Mouse (Mus musculus) forebrain, embryonic 15.5 days (tissue): ENCODE data around the gene Ercc5. TPM values are rescaled to one million over a fixed set of nuclear protein-coding genes. Genes with fewer than 3 reads are reported as not detected.

Experiments used
- ATAC-seq: fragments of 200-750 bp; cut with Nextera tagmentation; replicated peaks from 2 replicates; pipeline ENCODE4 v1.8.0; 2017; ENCODE audit warnings: mild to moderate bottlenecking, moderate TSS enrichment, moderate library complexity
- H3K27ac ChIP-seq: fragments of 300-500 bp; sonication (generic); replicated peaks from 2 replicates; pipeline ENCODE4 v1.5.1; 2015; ENCODE audit warnings: mild to moderate bottlenecking, inconsistent platforms
- H3K27me3 ChIP-seq: fragments of 300-500 bp; sonication (generic); 2 replicates; pipeline ENCODE4 v1.6.1; 2015; ENCODE audit warnings: inconsistent platforms
- H3K36me3 ChIP-seq: fragments of 300-500 bp; sonication (generic); 2 replicates; pipeline ENCODE4 v1.6.1; 2015; ENCODE audit warnings: mild to moderate bottlenecking, inconsistent platforms
- H3K4me1 ChIP-seq: fragments of 300-500 bp; sonication (generic); 2 replicates; pipeline ENCODE4 v1.6.1; 2015; ENCODE audit warnings: inconsistent platforms
- H3K4me2 ChIP-seq: fragments of 300-500 bp; sonication (generic); replicated peaks from 2 replicates; pipeline ENCODE4 v1.6.1; 2015; ENCODE audit warnings: mild to moderate bottlenecking, inconsistent platforms
- H3K4me3 ChIP-seq: fragments of 300-500 bp; sonication (generic); 2 replicates; pipeline ENCODE4 v1.5.1; 2015; ENCODE audit warnings: mild to moderate bottlenecking, inconsistent platforms
- H3K9ac ChIP-seq: fragments of 300-500 bp; sonication (generic); replicated peaks from 2 replicates; pipeline ENCODE4 v1.6.1; 2015; ENCODE audit warnings: mild to moderate bottlenecking, inconsistent platforms
- H3K9me3 ChIP-seq: fragments of 300-500 bp; sonication (generic); 2 replicates; pipeline ENCODE4 v1.6.1; 2016; ENCODE audit warnings: inconsistent platforms
- WGBS: fragments of 180-500 bp; shearing (Covaris S2); methylation state at CpG from one replicate; pipeline ENCODE4 v1.1.7; 2015; ENCODE audit warnings: mixed read lengths; 5-methylcytosine and 5-hydroxymethylcytosine counted together
- polyA plus RNA-seq: library from polyadenylated mRNA; unstranded; fragments of >200 nt; fragmentation: Nextera tagmentation; extraction: Ambion mirVana; gene quantifications from 2 replicates; pipeline ENCODE4 v1.2.1, GENCODE M21; 2015

Ercc5 gene
- polyA plus RNA-seq, result 35.5 and 37.4 TPM in 2 replicates

DNA sequence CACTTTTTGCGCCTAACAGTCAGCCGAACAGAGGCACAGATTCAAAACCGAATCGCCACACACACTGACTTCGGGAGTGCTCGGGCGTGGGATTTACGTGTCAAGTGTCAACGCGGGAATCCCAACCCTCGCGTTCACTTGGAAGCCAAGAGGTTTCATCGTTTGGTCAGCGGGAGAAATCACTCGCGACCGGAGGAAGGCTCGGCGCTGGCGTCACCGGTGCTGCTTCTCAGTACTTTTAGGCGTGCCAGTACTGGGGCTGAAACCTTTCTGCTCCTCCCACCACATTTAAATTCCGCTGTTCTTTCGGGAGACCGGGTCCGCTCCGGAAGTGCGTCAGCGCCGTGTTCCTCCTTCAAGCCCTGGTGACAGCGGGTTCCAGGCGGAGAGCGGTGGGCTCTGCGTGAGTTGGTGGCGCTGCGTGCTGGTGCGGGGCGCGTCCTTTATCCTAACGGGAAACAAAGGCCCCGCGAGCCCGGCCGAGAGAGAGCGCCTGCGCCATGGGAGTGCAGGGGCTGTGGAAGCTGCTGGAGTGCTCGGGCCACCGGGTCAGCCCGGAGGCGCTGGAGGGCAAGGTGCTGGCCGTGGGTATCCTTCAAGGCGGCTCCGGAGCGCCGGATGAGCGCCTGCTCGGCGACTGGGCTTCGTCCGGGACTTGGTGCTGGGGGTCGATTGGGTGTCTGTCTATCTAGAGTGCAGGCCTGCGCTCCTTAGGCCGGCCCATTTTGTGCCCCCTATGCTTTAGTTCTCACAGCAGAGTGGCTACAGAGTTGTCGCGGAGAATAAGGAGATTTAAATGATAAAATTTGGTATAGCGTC, at the start of gene Ercc5:
TSS of gene Ercc5 (plus strand) at position 182 of the 819 bp plus-strand sequence.
- Histone ChIP-seq H3K4me3 (peak within 1 kb of the TSS; percentile 100), H3K4me2 (peak within 1 kb of the TSS; percentile 67), H3K27ac (peak within 1 kb of the TSS; percentile 100), H3K36me3 (peaks cover 15% of the 10 kb centered on the region), H3K27me3 (no peaks in the 10 kb centered on the region), H3K9me3 (no peaks in the 10 kb centered on the region), H3K4me1 (peaks cover 19% of the 10 kb centered on the region), H3K9ac (peak within 1 kb of the TSS; percentile 100)
- peak; percentile 98 for ATAC-seq
- under 1% methylated on average over 66 of the region's 66 CpGs for WGBS

DNA sequence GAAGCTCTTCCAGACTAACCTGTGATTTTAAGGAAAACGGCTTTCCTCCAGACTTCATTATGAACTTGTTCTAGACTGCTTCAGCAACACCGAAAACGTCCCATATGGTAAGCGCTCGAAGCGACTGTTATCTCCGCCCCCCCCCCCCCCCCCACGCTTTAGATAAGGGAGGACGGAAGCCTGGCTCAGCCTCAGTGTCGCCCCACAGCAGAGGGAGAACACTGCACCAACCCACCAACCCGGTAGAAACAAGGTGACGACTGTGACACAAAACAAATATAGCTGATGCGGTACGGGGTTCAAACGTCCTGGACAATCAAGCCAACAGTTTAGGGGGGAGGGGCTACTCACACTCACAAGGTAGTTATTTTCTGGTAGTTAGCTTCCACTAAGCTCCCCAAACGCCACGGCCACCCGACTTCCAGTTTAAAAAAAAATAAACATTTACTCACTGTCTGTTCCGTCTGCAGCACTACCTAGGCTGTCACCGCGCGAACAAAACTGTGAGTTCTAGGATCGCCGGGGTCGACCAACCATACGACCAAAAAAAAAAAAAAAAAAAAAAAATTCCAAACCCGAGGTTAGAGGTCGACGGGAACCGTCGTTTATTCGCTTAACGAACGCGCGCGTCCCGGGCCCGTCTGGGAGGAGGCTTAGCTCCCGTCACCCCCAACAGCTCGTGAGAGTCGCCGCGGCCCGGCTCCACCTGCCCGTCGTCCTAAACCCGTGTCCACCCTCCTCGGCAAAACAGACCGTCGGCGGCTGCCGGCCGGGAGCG, 45.9 kb upstream of the Ercc5 start:
- Histone ChIP-seq H3K4me3 (peak overlapping the region; percentile 99), H3K36me3 (peaks cover 20% of the 10 kb centered on the region), H3K4me1 (peaks cover 14% of the 10 kb centered on the region), H3K4me2 (peak overlapping the region; percentile 65), H3K27me3 (no peaks in the 10 kb centered on the region), H3K27ac (peak overlapping the region; percentile 94), H3K9me3 (no peaks in the 10 kb centered on the region), H3K9ac (peak overlapping the region; percentile 82)
- WGBS, result under 1% methylated on average over 55 of the region's 55 CpGs
- peak; percentile 81 for ATAC-seq

DNA sequence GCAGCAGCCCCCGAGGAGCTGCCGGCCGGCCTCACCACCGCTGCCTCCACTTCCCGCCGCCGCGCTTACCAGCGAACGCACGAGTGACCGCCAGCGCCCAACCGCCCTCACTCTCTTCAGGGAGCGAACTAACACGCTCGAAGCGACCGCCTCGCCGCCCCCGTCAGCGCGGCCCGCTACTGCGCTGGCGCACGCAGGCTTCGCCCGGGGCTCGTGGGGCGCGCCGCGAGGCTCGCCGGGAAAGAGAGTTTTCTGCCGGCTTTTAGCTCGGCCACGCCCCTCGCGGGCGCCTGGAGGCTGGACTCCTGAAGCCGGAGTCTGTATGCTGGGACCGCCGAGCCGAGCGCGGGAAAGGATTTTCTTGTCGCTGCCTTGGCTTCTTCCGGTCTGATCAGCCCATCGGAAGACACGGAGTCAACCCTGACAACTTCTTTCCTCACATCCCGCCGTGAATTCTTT, 45.3 kb upstream of the Ercc5 start, which contains the start of gene Tex30:
TSS of gene Tex30 (minus strand) at position 183 of the 459 bp plus-strand sequence.
- under 1% methylated on average over 52 of the region's 55 CpGs for whole genome bisulfite sequencing
- H3K9ac ChIP-seq, result peak within 1 kb of the TSS; percentile 82
- peak within 1 kb of the TSS; percentile 65 for H3K4me2 ChIP-seq
- H3K4me1 ChIP-seq, result peaks cover 14% of the 10 kb centered on the region
- peak within 1 kb of the TSS; percentile 99 for H3K4me3 ChIP-seq
- no peaks in the 10 kb centered on the region for H3K27me3 ChIP-seq
- peak within 1 kb of the TSS; percentile 94 for H3K27ac ChIP-seq
- H3K36me3 ChIP-seq, result peaks cover 20% of the 10 kb centered on the region
- ATAC-seq, result peak; percentile 99
- no peaks in the 10 kb centered on the region for H3K9me3 ChIP-seq

DNA sequence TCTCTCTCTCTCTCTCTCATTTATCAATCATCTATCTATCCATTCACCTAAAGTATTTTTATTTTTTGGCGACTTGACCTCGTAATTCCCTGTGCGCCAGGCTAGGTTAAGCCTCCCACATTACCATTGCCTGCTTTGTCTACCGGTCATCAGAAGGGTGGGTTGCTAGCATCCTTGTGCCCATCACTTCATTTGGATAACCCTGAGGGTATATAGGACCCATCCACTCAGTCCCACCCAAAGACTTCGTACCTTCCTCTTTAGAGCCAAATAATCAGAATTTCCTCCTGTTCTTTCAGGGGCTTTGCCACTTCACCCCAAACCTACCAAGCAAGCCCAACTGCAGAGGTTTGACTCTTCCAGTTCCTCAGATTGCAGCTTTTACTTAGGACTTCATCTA, 44.6 kb upstream of the Ercc5 start:
- Histone ChIP-seq H3K27me3 (no peaks in the 10 kb centered on the region), H3K4me1 (peaks cover 14% of the 10 kb centered on the region), H3K9ac (peak overlapping the region; percentile 56; the same call in 1 of the 2 replicates), H3K4me3 (peak overlapping the region; percentile 99), H3K9me3 (no peaks in the 10 kb centered on the region), H3K4me2 (peak overlapping the region; percentile 65), H3K36me3 (peaks cover 21% of the 10 kb centered on the region), H3K27ac (no peak overlapping the region)
- ATAC-seq, result peak; percentile 23; the same call in 1 of the 2 replicates
- 8% methylated on average over 5 of the region's 5 CpGs for WGBS

DNA sequence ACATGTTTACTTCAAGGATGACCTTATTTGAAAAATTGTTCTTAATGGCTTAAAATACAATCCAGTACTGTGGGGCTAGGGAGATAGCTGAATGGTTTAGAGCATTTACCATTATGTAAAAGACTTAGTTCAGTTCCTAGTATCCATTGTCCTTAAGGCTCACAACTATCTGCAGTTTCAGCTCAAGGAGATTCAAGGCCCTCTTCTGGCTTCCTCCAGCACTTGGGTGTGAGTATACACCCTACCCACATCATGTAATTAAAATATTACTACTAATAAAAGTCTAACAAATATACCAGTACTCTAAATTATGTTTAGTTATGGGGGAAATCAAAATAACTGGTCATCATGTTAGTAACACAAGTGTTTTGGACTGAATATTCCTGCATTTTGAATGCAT, 30.0 kb upstream of the Ercc5 start:
- Histone ChIP-seq H3K4me2 (peak overlapping the region; percentile 87), H3K9ac (no peak overlapping the region), H3K27ac (no peak overlapping the region), H3K4me1 (peaks cover 31% of the 10 kb centered on the region), H3K27me3 (no peaks in the 10 kb centered on the region), H3K4me3 (peak overlapping the region; percentile 70; the same call in 1 of the 2 replicates), H3K9me3 (no peaks in the 10 kb centered on the region), H3K36me3 (peaks cover 25% of the 10 kb centered on the region)
- no peak for ATAC-seq

DNA sequence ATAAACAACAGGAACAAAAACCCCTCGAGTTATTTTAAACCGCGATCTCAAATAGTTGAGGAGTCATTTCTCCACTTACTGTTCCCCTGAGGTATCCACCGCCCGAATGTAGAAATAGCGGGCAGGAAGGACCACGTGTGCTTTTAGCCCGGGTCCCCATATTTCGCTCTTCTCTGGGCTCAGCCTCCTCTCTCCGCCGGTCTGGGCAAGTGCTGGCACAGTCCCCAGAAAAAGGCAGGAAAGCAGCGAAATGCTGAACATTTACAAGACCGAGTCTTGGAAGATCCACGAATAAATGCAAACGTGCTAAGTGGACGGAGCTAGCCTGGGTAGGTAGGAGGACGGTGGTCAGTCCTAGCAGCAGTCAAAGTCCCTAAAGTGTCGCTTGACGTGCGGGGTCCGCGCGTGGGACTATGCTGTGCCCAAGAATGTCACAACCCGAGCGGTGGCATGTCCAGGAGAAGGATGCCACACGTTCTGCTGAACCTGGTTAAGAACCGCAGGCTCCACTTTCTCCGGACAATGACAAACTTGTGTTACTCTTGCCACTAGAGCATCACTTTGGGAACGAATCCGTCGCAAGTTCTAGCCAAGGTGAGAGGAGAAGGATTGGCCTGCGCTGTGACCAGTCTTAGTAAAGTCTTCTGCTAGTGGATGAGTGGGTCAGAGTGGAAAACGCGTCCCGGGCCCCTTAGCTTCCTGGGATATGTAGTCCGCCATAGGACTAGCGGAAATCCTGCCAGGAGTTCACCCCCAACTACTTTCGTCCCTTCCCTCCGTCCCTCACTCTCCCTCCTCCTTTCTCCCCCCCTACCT, 29.1 kb upstream of the Ercc5 start, which contains the start of the genes Kdelc1 and Bivm:
TSS of gene Kdelc1 (minus strand) at position 570 of the 816 bp plus-strand sequence.
TSS of gene Bivm (plus strand) at position 719 of the 816 bp plus-strand sequence.
- ATAC-seq, result peak; percentile 98
- no peaks in the 10 kb centered on the region for H3K27me3 ChIP-seq
- peaks cover 16% of the 10 kb centered on the region for H3K36me3 ChIP-seq
- WGBS, result under 1% methylated on average over 39 of the region's 39 CpGs
- H3K4me1 ChIP-seq, result peaks cover 31% of the 10 kb centered on the region
- no peaks in the 10 kb centered on the region for H3K9me3 ChIP-seq
- H3K4me3 ChIP-seq, result peak within 1 kb of the TSS; percentile 70
- H3K27ac ChIP-seq, result peak within 1 kb of the TSS; percentile 97
- H3K9ac ChIP-seq, result peak within 1 kb of the TSS; percentile 94
- peak within 1 kb of the TSS; percentile 87 for H3K4me2 ChIP-seq

DNA sequence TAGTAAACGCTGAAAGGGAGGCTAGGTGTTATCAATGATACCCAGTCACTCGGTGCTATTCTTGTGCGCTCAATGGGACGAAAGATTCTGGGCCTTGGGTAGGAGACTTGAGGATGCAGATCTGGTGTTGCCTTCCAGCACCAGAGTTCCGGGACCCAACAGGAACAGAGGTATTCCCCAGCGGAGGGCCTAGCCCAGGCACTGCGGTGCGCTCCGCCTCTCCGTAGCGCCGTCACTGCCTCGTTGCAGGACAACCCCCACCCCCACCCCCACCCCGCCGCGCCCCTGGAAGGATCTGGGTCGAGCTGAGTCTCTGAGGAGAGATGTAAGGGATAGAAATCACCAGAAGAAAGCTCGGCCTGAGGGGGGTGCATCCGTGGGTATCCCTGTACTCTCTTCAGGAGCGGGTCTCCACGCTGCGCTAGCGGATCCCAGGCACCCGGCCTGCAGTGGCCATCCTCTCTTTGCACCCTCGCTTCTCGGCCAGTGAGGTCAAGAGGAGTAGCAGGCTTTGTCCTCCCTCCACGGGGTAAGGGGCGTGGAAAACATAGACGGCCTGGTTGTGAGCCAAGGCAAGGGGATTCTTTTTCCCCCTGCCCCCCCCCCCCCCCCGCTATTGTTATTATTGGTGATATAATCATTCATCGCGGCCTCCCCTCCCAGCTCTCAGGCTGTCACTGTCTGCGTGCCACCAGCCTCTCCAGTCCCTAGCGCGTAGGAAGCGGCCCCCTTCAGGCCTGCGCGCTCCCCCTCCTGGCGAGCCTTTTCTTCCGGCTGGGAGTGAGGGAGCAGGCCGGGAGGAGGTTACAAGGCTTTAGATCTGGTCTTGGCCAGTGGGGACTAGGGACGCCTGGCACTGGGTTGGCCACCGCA, 28.1 kb upstream of the Ercc5 start:
- peak overlapping the region; percentile 97 for H3K27ac ChIP-seq
- H3K4me1 ChIP-seq, result peaks cover 31% of the 10 kb centered on the region
- H3K27me3 ChIP-seq, result no peaks in the 10 kb centered on the region
- WGBS, result under 1% methylated on average over 39 of the region's 43 CpGs
- peak overlapping the region; percentile 87 for H3K4me2 ChIP-seq
- H3K36me3 ChIP-seq, result peaks cover 13% of the 10 kb centered on the region
- peak; percentile 90 for ATAC-seq
- peak overlapping the region; percentile 94 for H3K9ac ChIP-seq
- H3K4me3 ChIP-seq, result peak overlapping the region; percentile 70
- H3K9me3 ChIP-seq, result no peaks in the 10 kb centered on the region

DNA sequence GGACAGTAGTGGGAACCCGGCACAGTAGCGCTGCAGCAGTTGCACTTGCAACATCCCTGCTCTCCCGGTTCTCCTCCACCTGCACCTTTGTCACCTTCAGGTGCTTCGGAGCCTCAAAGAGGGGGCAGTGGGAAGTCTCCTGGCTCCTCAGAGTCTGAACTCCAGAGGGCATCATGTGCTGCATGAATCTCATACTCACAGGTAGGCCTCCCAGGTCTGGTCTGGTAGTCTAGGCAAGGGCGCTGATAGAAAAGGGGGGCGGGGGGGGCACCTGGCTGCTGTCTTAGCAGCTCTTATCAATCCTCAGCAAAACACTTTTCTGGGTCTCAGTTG, 27.5 kb upstream of the Ercc5 start:
- no peaks in the 10 kb centered on the region for H3K27me3 ChIP-seq
- H3K9ac ChIP-seq, result peak overlapping the region; percentile 94
- peak overlapping the region; percentile 87 for H3K4me2 ChIP-seq
- 3% methylated on average over 6 of the region's 6 CpGs for whole genome bisulfite sequencing
- no peaks in the 10 kb centered on the region for H3K9me3 ChIP-seq
- peak overlapping the region; percentile 97 for H3K27ac ChIP-seq
- peaks cover 31% of the 10 kb centered on the region for H3K4me1 ChIP-seq
- peak overlapping the region; percentile 70 for H3K4me3 ChIP-seq
- peaks cover 8% of the 10 kb centered on the region for H3K36me3 ChIP-seq
- no peak; the same call in 1 of the 2 replicates for ATAC-seq

DNA sequence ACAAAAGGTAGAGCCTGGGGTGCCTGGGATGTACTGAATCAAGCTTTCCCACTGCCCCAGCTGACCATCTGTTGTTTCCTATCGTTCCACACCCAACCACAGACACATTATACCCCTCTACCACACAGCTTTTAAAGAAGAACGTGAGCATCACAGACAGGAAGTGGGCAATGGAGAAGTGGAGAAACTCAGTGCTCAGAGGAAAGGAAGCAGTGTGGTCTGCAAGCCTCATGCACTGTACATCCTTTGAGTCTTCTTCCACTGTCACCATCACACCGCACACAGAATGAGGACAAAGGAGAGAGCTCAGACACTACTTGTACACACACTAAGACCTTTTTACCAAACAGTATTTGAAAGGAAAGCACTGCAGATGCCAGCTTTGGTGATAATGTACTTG, 25.3 kb upstream of the Ercc5 start:
- peaks cover 12% of the 10 kb centered on the region for H3K36me3 ChIP-seq
- H3K4me3 ChIP-seq, result no peak overlapping the region
- no peaks in the 10 kb centered on the region for H3K9me3 ChIP-seq
- peaks cover 31% of the 10 kb centered on the region for H3K4me1 ChIP-seq
- H3K4me2 ChIP-seq, result no peak overlapping the region
- H3K9ac ChIP-seq, result no peak overlapping the region
- H3K27me3 ChIP-seq, result no peaks in the 10 kb centered on the region
- WGBS, result 92% methylated on average over 3 of the region's 3 CpGs
- H3K27ac ChIP-seq, result no peak overlapping the region
- no peak for ATAC-seq

DNA sequence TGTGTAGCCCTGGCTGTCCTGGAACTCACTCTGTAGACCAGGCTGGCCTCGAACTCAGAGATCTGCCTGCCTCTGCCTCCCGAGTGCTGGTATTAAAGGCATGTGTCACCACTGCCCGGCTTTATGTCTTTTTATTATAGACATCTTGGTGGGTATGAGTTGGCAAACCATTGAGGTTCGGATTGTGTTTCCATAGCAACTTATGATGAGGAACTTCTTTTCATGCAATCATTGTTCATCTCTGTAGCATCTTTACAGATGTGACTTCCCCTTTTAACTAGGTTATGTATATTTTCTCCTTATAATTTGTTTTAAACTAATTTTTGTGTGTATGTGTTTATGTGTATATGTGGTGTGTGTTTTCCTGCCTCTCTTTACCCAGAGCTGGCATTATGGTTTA, 22.0 kb upstream of the Ercc5 start:
- H3K4me2 ChIP-seq, result no peak overlapping the region
- no peak for ATAC-seq

More for the DNA sequence above, 22.0 kb upstream of the Ercc5 start:
- no peak overlapping the region for H3K9ac ChIP-seq
- H3K27me3 ChIP-seq, result no peaks in the 10 kb centered on the region
- H3K27ac ChIP-seq, result no peak overlapping the region
- H3K4me1 ChIP-seq, result peaks cover 16% of the 10 kb centered on the region
- WGBS, result 90% methylated on average over 4 of the region's 4 CpGs
- H3K4me3 ChIP-seq, result no peak overlapping the region
- H3K36me3 ChIP-seq, result peaks cover 32% of the 10 kb centered on the region
- no peaks in the 10 kb centered on the region for H3K9me3 ChIP-seq
